Mouse (Mus musculus): ENCODE measurements around the gene Rfx4.

- TF ChIP-seq POLR2A (IDR thresholded peaks at IDR 0.05; ENCODE audit: low read depth, low read length) (no peak), CTCF (IDR thresholded peaks at IDR 0.05; ENCODE audit: borderline replicate concordance, insufficient read depth, low read length) (no peak)
Measured at GRCm38 (mm10) chr10:84917731-84918095, 161.9 kb downstream of the Rfx4 start.

Data from embryonic fibroblast, embryonic 13.5 days (primary cell).